Mouse (Mus musculus) cerebellum, adult 2 months (tissue): ENCODE measurements around the gene Nmi.

Experiments used
- CTCF ChIP-seq: fragments of 200-500 bp; IDR thresholded peaks from 2 replicates; pipeline ENCODE4 v1.5.1; 2011; ENCODE audit warnings: low read depth, mild to moderate bottlenecking, control low read depth, low read length, moderate library complexity, borderline replicate concordance; ENCODE audit not compliant: insufficient read depth
- POLR2A ChIP-seq: fragments of 200-500 bp; IDR thresholded peaks from 2 replicates; pipeline ENCODE4 v1.6.1; 2011; ENCODE audit warnings: low read length, control low read depth, borderline replicate concordance; ENCODE audit not compliant: insufficient read depth

- TF ChIP-seq POLR2A = no peak
- TF ChIP-seq CTCF = no peak
Observed at GRCm38 (mm10) chr2:51948105-51948830, 25.0 kb downstream of the Nmi start.
